Mouse (Mus musculus): ENCODE measurements around the gene Col6a4.

Col6a4 gene

DNA sequence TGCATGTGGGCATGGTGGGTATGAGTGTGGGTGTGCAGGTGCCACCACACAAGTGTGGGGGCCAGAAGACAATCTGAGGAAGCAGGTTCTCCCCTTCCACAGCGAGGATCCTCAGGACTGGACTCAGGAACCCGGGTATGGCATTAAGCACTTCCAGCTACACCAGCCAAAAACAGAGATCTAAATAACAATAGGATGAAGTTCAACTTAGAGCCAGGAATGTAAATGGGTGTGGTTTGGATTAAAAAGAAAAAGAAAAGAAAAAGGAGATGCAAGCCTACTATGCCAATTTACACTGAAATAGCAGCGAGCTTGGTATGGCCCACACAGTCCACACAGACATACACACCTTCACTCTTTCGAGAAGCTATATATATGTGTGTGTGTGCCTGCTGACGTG, 128.6 kb downstream of the Col6a4 start:
- in situ Hi-C loops (cut with MseI, MboI): no loop called here

DNA sequence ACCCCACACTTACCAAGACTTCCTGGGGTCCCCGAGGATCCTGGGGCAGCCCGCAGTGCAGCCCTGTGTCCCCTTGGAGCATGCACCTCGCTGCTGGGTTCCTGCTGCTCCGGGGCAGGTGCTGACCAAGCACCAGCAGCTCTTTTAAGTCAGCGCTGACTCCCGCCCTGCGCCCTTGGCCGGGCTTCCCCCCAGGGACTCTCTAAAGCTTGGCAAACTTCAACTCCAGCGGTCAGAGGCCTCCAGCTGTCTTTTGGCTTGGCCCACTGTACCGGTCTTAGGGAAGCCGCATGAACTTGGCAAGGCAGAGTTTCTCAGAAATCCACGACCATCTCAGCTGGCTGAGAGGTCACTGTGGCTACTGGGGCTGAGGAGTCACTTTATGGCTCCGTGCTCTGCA, 136.1 kb downstream of the Col6a4 start, which contains the start of gene Col6a5:
TSS of gene Col6a5 (minus strand) at position 111 of the 400 bp plus-strand sequence.
- in situ Hi-C loops (cut with MseI, MboI): no loop called here

DNA sequence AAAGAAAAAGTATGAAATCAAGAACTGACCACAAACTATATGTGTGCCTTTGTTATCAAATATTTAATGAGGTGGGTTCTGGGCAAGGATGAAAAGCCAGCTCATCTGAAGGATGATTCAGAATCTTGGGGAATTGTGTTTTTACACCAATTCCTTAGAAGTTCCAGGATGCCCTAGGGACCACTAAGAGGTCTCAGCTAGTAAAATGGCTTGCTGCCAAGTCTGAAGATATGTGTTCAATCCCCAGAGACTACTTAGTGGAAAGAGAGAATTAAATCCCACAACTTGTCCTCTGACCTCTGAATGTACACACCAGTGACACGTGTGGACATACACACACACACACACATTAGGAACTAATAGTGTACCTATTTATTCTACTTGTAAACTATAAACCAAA, 137.5 kb downstream of the Col6a4 start:
- in situ Hi-C loops (cut with MseI, MboI): no loop called here

DNA sequence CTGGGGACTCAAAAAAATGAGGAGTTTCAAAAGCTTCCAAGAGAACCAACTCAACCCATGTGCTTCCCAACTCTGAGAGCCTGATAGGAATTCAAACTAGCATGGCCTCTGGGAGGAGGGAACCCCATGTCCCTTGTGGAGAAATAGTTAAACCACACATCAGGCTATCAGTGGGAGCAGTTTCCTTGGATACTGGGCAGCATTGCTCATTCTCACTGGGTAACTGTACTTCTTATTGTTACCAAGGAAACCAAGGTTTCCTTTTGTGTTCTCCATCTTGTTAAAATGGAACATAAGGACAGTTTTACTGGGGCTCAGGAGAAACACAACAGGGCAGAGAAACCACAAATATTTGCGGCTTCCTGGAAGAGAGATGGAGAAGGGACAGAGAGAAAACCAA, 146.8 kb downstream of the Col6a4 start:
- in situ Hi-C loops (cut with MseI, MboI): no loop called here

DNA sequence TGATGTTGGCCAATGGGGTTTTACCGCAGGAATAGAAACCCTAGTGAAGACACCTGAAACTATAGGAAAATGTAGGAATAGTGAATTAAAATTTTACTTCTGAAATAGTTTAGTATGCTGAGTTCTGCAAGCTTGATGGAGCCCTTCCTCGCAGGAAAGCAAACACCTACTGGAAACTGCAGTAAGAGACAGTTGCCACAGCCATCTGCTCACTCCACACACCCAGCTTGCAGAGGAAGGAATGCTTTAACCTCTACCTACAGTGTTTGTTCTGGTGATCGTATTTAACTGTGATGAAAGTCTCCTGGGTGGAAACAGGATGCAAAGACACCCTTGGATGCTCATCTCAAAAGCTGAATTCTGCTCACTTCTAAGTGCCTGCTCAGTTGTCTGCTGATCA, 149.0 kb downstream of the Col6a4 start:
- in situ Hi-C loops (cut with MseI, MboI): no loop called here

All from mouse trophoblast stem cell (cell line).